Mouse (Mus musculus): ENCODE measurements around the gene Col24a1. TPM values are rescaled to one million over a fixed set of nuclear protein-coding genes. Genes with fewer than 3 reads are reported as not detected.
"Not testable (repeated sequence)": the region's sequence is repeated elsewhere in the genome, so short reads cannot be mapped to it uniquely, and the experiment has no call there.

The Col24a1 gene
- total RNA-seq, 1 experiment from 2014 or later = 0.37 TPM

DNA sequence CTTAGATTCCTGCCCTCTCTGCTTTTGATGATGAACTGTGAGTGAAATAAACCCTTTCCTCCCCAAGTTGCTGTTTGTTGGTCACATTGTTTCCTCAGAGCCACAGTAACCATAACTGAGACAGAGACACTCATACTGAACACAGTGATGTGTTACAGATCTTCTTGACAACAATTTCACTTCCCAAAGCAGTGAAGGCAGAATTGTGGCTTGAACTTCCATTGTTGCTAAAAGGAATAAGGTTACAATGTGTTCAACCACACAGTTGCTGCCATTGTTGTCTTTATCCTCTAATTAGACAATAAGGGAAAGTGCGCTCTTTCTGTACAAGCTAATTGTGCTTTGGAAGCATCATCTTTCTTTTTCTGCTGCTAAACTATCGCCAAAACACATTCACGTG is 61.7 kb downstream of the Col24a1 start:
- DNase-seq = no peak

GRCm38 (mm10) chr3:145356865-145357487 is 64.7 kb downstream of the Col24a1 start:
- DNase-seq = no peak

- no peak for DNase-seq
These were observed 73.0 kb downstream of the Col24a1 start for GRCm38 (mm10) chr3:145365227-145365626.

DNA sequence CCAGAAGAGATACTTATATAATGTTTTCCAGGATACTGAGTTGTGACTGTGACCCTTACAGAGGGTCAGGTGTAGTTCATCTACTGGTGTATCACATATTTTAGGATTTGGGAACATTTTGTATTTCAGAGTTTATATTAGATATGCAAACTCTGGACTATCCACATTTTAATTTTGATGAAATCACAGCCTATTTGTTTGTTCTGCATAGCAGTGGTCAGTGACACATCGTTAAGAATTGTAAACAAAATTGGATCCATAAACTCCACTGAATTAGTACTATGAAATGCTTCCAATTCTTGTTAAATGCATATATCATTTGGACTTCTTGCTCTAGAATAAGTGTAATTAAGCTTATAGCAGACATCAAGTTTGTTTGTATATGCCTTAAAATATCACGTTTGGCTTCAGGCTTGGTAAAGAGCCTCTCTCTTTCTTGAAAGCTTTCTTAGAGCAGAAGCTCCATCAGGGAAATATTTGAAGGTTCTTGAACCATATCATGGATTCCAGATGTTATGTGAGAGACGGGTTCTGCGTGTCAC is 75.0 kb downstream of the Col24a1 start:
- DNase-seq = no peak

DNA sequence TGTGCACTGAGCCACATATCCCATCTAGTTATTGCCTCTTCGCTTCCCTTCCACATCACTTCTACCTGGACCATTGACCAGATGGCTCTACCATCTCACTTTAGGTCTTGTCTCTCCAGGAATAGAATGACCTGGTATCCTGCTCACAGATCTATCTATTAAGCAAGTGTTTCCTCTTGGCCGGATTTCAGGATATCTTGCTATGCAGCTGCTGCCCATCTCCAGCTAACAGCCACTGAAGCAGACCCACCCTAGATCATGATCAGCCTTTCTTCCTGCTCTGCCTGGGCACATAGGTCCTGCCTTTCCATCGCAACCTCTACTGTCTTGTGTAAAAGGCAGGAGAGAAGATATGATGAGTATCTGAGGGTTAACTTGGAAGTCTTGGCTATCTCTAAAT is 84.0 kb downstream of the Col24a1 start:
- no peak for DNase-seq

DNA sequence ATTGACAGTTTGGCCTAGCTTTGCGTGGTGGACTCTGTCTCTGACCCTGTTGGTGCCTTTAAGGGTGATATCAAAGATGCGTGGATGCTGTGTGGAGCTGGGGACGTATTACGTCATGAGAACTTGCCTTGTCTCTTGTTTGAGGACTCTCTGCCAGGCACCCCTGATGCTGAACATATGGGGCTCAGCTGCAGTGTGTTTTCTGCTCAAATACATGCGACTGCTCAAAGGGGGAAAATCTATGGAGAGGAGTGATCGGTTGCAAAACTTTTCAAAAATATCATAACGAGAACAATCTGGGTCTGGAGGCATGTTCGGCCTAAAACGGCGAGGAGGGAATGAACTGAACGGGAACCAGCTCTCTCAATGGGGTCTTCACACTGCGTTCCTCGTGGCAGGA is 90.8 kb downstream of the Col24a1 start:
- DNase-seq = no peak

DNA sequence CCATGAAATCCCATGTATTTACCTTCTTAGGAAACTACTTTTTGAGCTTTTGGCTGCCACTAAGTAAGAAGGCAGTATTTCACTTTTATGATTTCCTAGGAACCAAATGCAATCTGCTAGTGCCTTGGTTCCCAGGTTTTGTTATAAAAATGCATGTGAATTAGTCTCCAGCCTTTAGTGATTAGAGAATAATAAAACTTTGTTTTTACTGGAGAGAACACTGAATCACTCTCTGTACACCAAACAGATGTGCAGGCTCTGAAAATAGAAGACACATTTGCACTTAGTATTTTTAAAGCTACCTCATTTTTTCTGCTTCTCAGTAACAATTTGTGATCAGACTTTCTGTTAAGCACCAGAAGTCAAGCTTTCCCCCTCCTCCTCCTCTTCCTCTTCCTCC is 94.2 kb downstream of the Col24a1 start:
- no peak for DNase-seq

DNA sequence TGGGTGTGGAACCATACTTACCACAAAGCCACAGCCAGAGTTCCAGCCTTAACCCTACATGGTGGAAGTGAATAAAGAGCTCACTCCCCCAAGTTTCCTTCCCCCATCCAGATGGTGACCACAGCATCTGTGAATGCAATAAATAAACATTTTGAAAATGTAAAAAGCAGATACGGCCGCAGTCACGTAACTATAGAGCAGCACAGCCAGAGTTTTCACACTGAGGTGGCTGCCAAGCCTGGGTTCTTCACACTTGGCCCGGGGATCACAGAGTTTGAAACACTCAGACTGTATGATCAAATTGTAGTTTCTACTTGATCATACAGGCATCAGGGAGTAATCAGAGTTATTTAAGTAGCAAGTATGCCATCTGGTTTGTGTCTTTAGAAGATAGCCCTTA is 98.4 kb downstream of the Col24a1 start:
- DNase-seq = no peak

- no peak for DNase-seq
These were observed 99.9 kb downstream of the Col24a1 start for GRCm38 (mm10) chr3:145391986-145392659.

DNA sequence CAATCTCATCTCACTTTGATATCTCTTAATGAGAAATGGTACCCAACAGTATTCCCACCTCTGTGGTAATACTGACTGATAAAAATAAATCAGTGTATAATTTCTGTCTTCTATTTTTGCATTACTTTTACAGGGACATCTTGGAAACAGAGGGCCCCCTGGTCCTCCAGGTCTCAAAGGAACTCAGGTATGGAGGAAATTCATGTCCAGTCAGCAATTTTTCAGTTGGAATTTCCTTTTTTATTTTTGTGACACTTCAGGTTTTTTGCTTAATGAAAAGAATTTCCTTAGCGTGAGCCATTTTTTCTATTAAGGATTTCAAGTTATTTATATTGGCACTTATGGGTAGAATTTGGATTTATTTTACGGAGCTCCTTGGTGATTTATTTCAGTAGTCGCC is 106.9 kb downstream of the Col24a1 start:
- no peak for DNase-seq

GRCm38 (mm10) chr3:145402257-145402656 is 110.0 kb downstream of the Col24a1 start:
- DNase-seq = no peak

DNA sequence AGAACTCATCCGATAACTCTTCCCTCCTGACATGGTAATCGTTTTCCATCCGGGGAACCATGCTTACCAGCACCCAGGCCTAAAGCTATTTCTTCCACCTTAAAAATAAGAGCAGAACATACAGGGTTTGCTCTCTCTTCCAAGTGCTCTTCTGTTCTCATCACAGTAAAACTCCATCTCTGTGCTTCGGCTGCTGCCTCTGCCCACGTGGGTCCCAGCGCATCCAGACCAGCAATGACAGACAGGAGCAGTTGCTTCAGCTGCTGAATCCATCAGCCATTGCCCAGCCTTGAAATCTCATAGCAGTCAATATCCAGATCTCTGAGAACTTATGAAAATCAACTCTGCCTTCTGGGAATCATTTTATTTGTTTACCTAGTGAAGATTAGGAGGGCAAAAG is 110.7 kb downstream of the Col24a1 start:
- no peak for DNase-seq

DNA sequence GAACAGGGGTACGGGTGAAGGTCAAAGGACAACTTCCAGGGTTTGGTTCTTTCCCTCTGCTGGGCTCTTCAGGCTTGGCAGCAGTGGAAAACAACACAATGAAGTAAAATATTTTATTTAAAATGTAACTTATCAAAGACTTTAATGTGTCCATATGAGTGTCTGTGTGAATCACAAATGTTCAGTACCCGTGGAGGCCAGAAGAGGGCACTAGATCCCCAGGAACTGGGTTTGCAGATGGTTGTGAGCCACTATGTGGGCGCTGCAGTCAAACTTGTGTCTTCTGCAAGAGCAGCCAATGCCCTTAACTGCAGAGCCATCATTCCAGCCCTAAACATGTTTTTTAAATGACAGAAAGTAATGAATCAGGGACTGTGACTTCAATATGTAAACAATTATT is 115.8 kb downstream of the Col24a1 start:
- peak; percentile 32 for DNase-seq

- no peak for DNase-seq
These were observed 119.9 kb downstream of the Col24a1 start for GRCm38 (mm10) chr3:145412137-145412536.

DNA sequence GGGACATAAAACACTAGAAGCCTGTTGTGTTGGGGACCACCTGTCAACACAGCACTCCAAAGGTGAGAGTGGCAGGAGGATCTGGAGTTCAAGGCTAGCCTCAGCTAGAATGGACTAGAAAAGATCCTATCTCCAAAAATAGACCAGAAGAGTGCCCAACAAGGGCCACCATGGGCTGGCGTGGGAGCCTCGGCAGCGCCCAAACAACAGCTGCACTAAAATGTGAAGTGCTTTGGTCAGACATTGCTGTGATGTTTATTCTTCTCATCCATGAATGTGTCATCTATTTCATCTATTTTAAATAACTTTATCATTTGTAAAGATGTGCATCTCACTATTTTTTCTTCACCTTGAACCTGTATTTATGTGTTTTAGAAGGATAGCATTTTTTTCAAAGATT is 122.1 kb downstream of the Col24a1 start:
- no peak for DNase-seq

DNA sequence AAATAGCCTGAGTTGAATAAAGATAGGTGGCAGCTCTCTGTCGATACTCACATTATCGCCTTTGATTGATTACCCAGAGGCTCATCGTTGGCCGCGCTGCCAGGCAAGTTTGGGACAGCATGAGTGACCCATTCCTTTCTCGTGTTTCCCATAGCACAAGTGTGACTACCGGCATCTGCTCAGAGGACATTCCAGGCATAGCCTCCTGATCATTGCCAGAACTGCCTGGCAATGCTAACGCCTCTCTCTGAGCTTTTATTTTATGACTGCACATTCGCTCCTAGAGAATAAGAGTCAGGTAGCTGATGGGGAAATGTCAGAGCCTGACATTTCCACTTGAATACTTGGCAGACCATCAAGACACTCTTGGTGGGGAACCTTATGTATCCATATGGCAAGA is 125.5 kb downstream of the Col24a1 start:
- DNase-seq = peak; percentile 9

GRCm38 (mm10) chr3:145420421-145420820 is 128.1 kb downstream of the Col24a1 start:
- DNase-seq = no peak

GRCm38 (mm10) chr3:145422044-145422443 is 129.8 kb downstream of the Col24a1 start:
- no peak for DNase-seq

GRCm38 (mm10) chr3:145438352-145438751 is 146.1 kb downstream of the Col24a1 start:
- DNase-seq = no peak

- no peak for DNase-seq
These were observed 146.8 kb downstream of the Col24a1 start for GRCm38 (mm10) chr3:145439086-145439485.

GRCm38 (mm10) chr3:145440993-145441392 is 148.7 kb downstream of the Col24a1 start:
- no peak for DNase-seq

- peak; percentile 21 for DNase-seq
These were observed 150.0 kb downstream of the Col24a1 start for GRCm38 (mm10) chr3:145442268-145442667.

DNA sequence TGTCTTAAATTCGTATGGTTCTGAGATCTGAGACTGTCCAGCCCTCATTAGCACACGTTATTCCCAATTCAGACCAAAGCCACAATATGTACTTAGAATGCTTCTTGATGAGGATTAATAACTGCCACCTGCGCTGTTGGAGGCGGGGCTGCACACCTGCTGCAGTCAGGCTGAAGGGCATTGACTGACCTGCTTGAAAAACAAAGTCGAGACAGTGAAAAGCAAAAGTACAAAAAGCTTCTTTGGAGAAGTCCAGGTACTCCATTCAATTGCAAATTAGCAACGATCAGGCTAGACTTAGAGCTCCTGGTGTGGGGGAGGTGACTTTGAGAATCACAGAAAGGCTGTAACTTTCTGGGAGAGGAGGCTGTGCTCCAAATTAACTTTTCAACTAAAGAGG is 150.9 kb downstream of the Col24a1 start:
- not testable (repeated sequence) for DNase-seq

DNA sequence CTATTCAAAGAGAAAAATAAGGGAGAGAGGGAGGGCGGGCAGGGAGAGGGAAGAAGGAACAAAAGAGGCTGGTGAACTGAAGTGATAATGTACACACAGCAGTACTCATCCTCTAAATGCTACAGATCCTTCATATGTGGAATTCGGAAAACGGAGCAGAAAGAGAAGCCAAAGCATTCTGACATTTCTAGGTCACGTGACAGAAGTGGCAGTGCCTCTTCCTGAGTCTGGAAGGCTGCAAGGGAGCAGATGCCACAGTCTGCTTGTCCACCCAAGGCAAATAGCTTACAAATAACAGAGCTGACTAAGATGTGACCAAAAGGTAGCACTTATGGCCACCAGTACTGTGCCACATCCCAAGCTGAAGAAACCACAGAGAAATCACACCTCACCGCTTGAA is 164.8 kb downstream of the Col24a1 start:
- no peak for DNase-seq
